Mouse (Mus musculus): Measurements from ENCODE around the gene Aurkb.
"Not testable (repeated sequence)": the region's sequence is repeated elsewhere in the genome, so short reads cannot be mapped to it uniquely, and the experiment has no call there.

Aurkb gene

GRCm38 (mm10) chr11:69045531-69046394 is at the start of gene Aurkb:
TSS of gene Aurkb (plus strand) at chr11:69045647.
- DNase-seq (ENCODE audit: low read depth): peak; percentile 93

- no peak for DNase-seq (ENCODE audit: low read depth)
Measured at GRCm38 (mm10) chr11:68997080-68997479, 48.4 kb upstream of the Aurkb start.

- not testable (repeated sequence) for DNase-seq (ENCODE audit: low read depth)
Measured at GRCm38 (mm10) chr11:69002782-69003181, 42.7 kb upstream of the Aurkb start.

- peak; percentile 43 for DNase-seq (ENCODE audit: low read depth)
Measured at GRCm38 (mm10) chr11:69003592-69003991, 41.9 kb upstream of the Aurkb start.

GRCm38 (mm10) chr11:69005193-69005592 is 40.3 kb upstream of the Aurkb start:
- DNase-seq (ENCODE audit: low read depth): no peak

GRCm38 (mm10) chr11:69006575-69006974 is 38.9 kb upstream of the Aurkb start:
- not testable (repeated sequence) for DNase-seq (ENCODE audit: low read depth)

- peak; percentile 97 for DNase-seq (ENCODE audit: low read depth)
Measured at GRCm38 (mm10) chr11:69008182-69009121, 37.0 kb upstream of the Aurkb start, which contains the start of gene Pfas. TSS of gene Pfas (minus strand) at chr11:69008460.

- DNase-seq (ENCODE audit: low read depth): no peak
Measured at GRCm38 (mm10) chr11:69009508-69009907, 35.9 kb upstream of the Aurkb start.

- DNase-seq (ENCODE audit: low read depth): no peak
Measured at GRCm38 (mm10) chr11:69010400-69011323, 34.8 kb upstream of the Aurkb start.

- peak; percentile 22 for DNase-seq (ENCODE audit: low read depth)
Measured at GRCm38 (mm10) chr11:69011445-69011844, 34.0 kb upstream of the Aurkb start.

- peak; percentile 93 for DNase-seq (ENCODE audit: low read depth)
Measured at GRCm38 (mm10) chr11:69012071-69012601, 33.3 kb upstream of the Aurkb start.

GRCm38 (mm10) chr11:69015644-69016441 is 29.6 kb upstream of the Aurkb start, which contains the start of gene Ctc1:
TSS of gene Ctc1 (plus strand) at chr11:69015911.
- DNase-seq (ENCODE audit: low read depth): peak; percentile 96

- no peak for DNase-seq (ENCODE audit: low read depth)
Measured at GRCm38 (mm10) chr11:69016755-69017154, 28.7 kb upstream of the Aurkb start.

GRCm38 (mm10) chr11:69020691-69021090 is 24.8 kb upstream of the Aurkb start:
- DNase-seq (ENCODE audit: low read depth): no peak

- no peak for DNase-seq (ENCODE audit: low read depth)
Measured at GRCm38 (mm10) chr11:69026562-69026961, 18.9 kb upstream of the Aurkb start.

GRCm38 (mm10) chr11:69028805-69029204 is 16.6 kb upstream of the Aurkb start:
- DNase-seq (ENCODE audit: low read depth): peak; percentile 49

GRCm38 (mm10) chr11:69033552-69033951 is 11.9 kb upstream of the Aurkb start:
- no peak for DNase-seq (ENCODE audit: low read depth)

GRCm38 (mm10) chr11:69034585-69034984 is 10.9 kb upstream of the Aurkb start:
- DNase-seq (ENCODE audit: low read depth): no peak

- DNase-seq (ENCODE audit: low read depth): no peak
Measured at GRCm38 (mm10) chr11:69035411-69035810, 10.0 kb upstream of the Aurkb start.

GRCm38 (mm10) chr11:69035849-69036248 is 9.6 kb upstream of the Aurkb start:
- peak; percentile 95 for DNase-seq (ENCODE audit: low read depth)

Measured in NIH3T3 (cell line).